Comparison of ENCODE assay signal across 8 mouse cellular contexts in the genomic region with DNA sequence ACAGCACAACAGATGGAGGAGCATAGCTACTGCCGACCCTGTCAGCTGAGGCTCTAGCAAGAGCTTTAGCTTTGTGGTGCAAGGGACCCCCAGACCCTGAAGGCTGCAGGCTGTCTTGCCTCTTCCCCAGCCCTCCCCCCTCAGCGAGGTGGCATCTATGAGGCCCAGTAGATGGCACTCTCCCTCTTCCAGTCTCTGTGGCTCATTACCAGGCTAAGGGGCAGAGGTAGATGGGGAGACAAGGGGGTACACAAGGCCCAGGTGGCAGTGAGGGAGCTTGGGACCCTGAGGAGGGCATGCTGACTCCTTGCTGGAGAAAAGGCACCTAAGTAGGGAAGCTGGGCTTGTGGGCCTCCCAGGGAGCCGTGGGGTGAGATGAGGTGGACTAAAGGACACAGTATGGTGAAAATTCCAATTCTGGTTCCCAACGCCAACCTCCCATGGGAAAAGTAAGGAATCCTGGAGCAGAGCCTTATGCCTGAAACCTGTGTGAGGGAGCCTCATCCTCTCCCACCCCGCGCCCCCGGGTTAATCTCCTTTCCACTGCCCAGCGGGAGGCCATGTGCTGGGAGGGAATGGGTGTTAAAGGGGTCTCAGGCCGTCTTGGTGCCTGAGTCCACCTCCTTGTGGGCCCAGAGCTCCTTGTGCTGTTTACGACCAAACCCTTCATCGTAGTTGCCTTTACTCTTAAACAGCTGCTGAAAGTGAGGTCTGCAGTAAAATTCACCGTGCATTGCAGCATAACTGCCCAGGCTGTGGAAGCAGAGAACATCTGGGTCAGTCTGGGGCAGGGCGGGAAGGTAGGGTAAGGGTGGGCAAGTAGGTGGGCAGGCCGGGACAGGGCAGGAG. TPM values are rescaled to one million over a fixed set of nuclear protein-coding genes. Genes with fewer than 3 reads are reported as not detected.
A peak's percentile ranks its signal among the peaks of the same experiment; 100 is the strongest.
DNase-seq lines count a peak whose midpoint lies in the region; ATAC-seq lines count a peak whose summit lies in the region.

No protein-coding gene starts in this region.

- H3K27me3 ChIP-seq in kidney, embryonic 14.5 days (ENCODE audit: control insufficient read depth, insufficient read depth, low read length), result no peaks in the 10 kb centered on the region
- no peaks in the 10 kb centered on the region for H3K27me3 ChIP-seq in heart, embryonic 12.5 days (replicated peaks)
- no peaks in the 10 kb centered on the region for H3K27me3 ChIP-seq in limb, embryonic 12.5 days
- no peaks in the 10 kb centered on the region for H3K27me3 ChIP-seq in midbrain, embryonic 12.5 days

- H3K4me1 ChIP-seq in kidney, embryonic 14.5 days (ENCODE audit: control insufficient read depth, insufficient read depth, low read length), result peaks cover 24% of the 10 kb centered on the region
- peaks cover 31% of the 10 kb centered on the region for H3K4me1 ChIP-seq in heart, embryonic 12.5 days (replicated peaks)
- H3K4me1 ChIP-seq in limb, embryonic 12.5 days (replicated peaks), result peaks cover 47% of the 10 kb centered on the region
- H3K4me1 ChIP-seq in midbrain, embryonic 12.5 days, result peaks cover 32% of the 10 kb centered on the region

- peak overlapping the region; percentile 95 for H3K9ac ChIP-seq in kidney, embryonic 14.5 days (ENCODE audit: low read depth, low read length)
- peak overlapping the region; percentile 90 for H3K9ac ChIP-seq in heart, embryonic 12.5 days
- peak overlapping the region; percentile 98 for H3K9ac ChIP-seq in limb, embryonic 12.5 days (replicated peaks)
- peak overlapping the region; percentile 92 for H3K9ac ChIP-seq in midbrain, embryonic 12.5 days (replicated peaks)

- WGBS in kidney, embryonic 14.5 days, result 48% methylated on average over 14 of the region's 14 CpGs
- 59% methylated on average over 14 of the region's 14 CpGs for WGBS in heart, embryonic 12.5 days
- 50% methylated on average over 14 of the region's 14 CpGs for WGBS in limb, embryonic 12.5 days
- 54% methylated on average over 14 of the region's 14 CpGs for WGBS in midbrain, embryonic 12.5 days

- peak overlapping the region; percentile 90; the same call in 1 of the 2 replicates for H3K27ac ChIP-seq in kidney, embryonic 14.5 days (ENCODE audit: low read depth, low read length)
- peak overlapping the region; percentile 86 for H3K27ac ChIP-seq in heart, embryonic 12.5 days (ENCODE audit: poor library complexity, severe bottlenecking)
- H3K27ac ChIP-seq in limb, embryonic 12.5 days, result peak overlapping the region; percentile 100
- H3K27ac ChIP-seq in midbrain, embryonic 12.5 days (replicated peaks), result peak overlapping the region; percentile 96

- no peak for ATAC-seq in kidney, embryonic 14.5 days (ENCODE audit: low FRiP score, low TSS enrichment)
- ATAC-seq in heart, embryonic 12.5 days (ENCODE audit: insufficient number of reproducible peaks, low FRiP score), result no peak
- ATAC-seq in limb, embryonic 12.5 days (ENCODE audit: insufficient number of reproducible peaks, insufficient read depth, low FRiP score, low TSS enrichment, low read depth), result no peak
- no peak for ATAC-seq in midbrain, embryonic 12.5 days (ENCODE audit: low FRiP score, low read depth)
- no peak; the same call in 1 of the 2 replicates for ATAC-seq in granulocyte monocyte progenitor cell, adult 5-6 weeks (replicated peaks; ENCODE audit: poor library complexity, severe bottlenecking)

- peak overlapping the region; percentile 86 for H3K4me3 ChIP-seq in kidney, embryonic 14.5 days (ENCODE audit: low read length)
- peak overlapping the region; percentile 88 for H3K4me3 ChIP-seq in heart, embryonic 12.5 days
- peak overlapping the region; percentile 85 for H3K4me3 ChIP-seq in limb, embryonic 12.5 days (replicated peaks)
- H3K4me3 ChIP-seq in midbrain, embryonic 12.5 days, result peak overlapping the region; percentile 87

- no peak for DNase-seq in kidney, adult 8-10 months
- peak; percentile 76 for DNase-seq in T-cell, adult 2 months (ENCODE audit: low spot score)
- DNase-seq in thymus, postnatal 25 days, result peak; percentile 79

- no peaks in the 10 kb centered on the region for H3K9me3 ChIP-seq in kidney, embryonic 14.5 days (ENCODE audit: control insufficient read depth, low read length)
- no peaks in the 10 kb centered on the region for H3K9me3 ChIP-seq in heart, embryonic 12.5 days (replicated peaks)
- no peaks in the 10 kb centered on the region for H3K9me3 ChIP-seq in limb, embryonic 12.5 days
- no peaks in the 10 kb centered on the region for H3K9me3 ChIP-seq in midbrain, embryonic 12.5 days

- H3K4me2 ChIP-seq in kidney, embryonic 14.5 days (replicated peaks; ENCODE audit: low read depth, low read length), result peak overlapping the region; percentile 58
- H3K4me2 ChIP-seq in heart, embryonic 12.5 days, result peak overlapping the region; percentile 93
- peak overlapping the region; percentile 95 for H3K4me2 ChIP-seq in limb, embryonic 12.5 days
- peak overlapping the region; percentile 95 for H3K4me2 ChIP-seq in midbrain, embryonic 12.5 days (replicated peaks)

- peaks cover 50% of the 10 kb centered on the region for H3K36me3 ChIP-seq in kidney, embryonic 14.5 days (ENCODE audit: control insufficient read depth, insufficient read depth, low read length)
- peaks cover 55% of the 10 kb centered on the region for H3K36me3 ChIP-seq in heart, embryonic 12.5 days
- H3K36me3 ChIP-seq in limb, embryonic 12.5 days, result peaks cover 67% of the 10 kb centered on the region
- H3K36me3 ChIP-seq in midbrain, embryonic 12.5 days, result peaks cover 40% of the 10 kb centered on the region

RNA-seq across cellular contexts. Expression of a gene that starts 2.3 kb away (rescaled TPM):
- not detected in 2 replicates for polyA plus RNA-seq in kidney, embryonic 14.5 days (2014; fragmentation: Nextera tagmentation; extraction: Ambion mirVana)
- not detected in 2 replicates for polyA plus RNA-seq in heart, embryonic 12.5 days (2016; fragmentation: Nextera tagmentation; extraction: Ambion mirVana)
- not detected in 2 replicates for polyA plus RNA-seq in limb, embryonic 12.5 days (2016; fragmentation: Nextera tagmentation; extraction: Ambion mirVana)
- polyA plus RNA-seq in midbrain, embryonic 12.5 days (2016; fragmentation: Nextera tagmentation; extraction: Ambion mirVana), result 0.78 TPM in 1 of 2 replicates, not detected in the other
- total RNA-seq in granulocyte monocyte progenitor cell, adult 5-6 weeks (2014; fragmentation: Nextera tagmentation), result not detected in 2 replicates
- total RNA-seq in granulocyte monocyte progenitor cell, adult 5-6 weeks (2017), result not detected in 2 replicates

RNA-seq across cellular contexts. Expression of a gene that starts 2.4 kb away (rescaled TPM):
- 216 and 266 TPM in 2 replicates for polyA plus RNA-seq in kidney, embryonic 14.5 days (2014; fragmentation: Nextera tagmentation; extraction: Ambion mirVana)
- polyA plus RNA-seq in heart, embryonic 12.5 days (2016; fragmentation: Nextera tagmentation; extraction: Ambion mirVana), result 125 and 135 TPM in 2 replicates
- 508 and 509 TPM in 2 replicates for polyA plus RNA-seq in limb, embryonic 12.5 days (2016; fragmentation: Nextera tagmentation; extraction: Ambion mirVana)
- polyA plus RNA-seq in midbrain, embryonic 12.5 days (2016; fragmentation: Nextera tagmentation; extraction: Ambion mirVana), result 278 and 309 TPM in 2 replicates
- total RNA-seq in granulocyte monocyte progenitor cell, adult 5-6 weeks (2014; fragmentation: Nextera tagmentation), result 196 and 197 TPM in 2 replicates
- 38.1 and 43.1 TPM in 2 replicates for total RNA-seq in granulocyte monocyte progenitor cell, adult 5-6 weeks (2017)

RNA-seq across cellular contexts. Expression of a gene that starts 43.7 kb away (rescaled TPM):
- polyA plus RNA-seq in kidney, embryonic 14.5 days (2014; fragmentation: Nextera tagmentation; extraction: Ambion mirVana), result 29.1 and 33.5 TPM in 2 replicates
- polyA plus RNA-seq in heart, embryonic 12.5 days (2016; fragmentation: Nextera tagmentation; extraction: Ambion mirVana), result 22.4 and 22.6 TPM in 2 replicates
- 31.1 and 33.2 TPM in 2 replicates for polyA plus RNA-seq in limb, embryonic 12.5 days (2016; fragmentation: Nextera tagmentation; extraction: Ambion mirVana)
- polyA plus RNA-seq in midbrain, embryonic 12.5 days (2016; fragmentation: Nextera tagmentation; extraction: Ambion mirVana), result 33.6 and 40.9 TPM in 2 replicates
- total RNA-seq in granulocyte monocyte progenitor cell, adult 5-6 weeks (2014; fragmentation: Nextera tagmentation), result 40.5 and 42.3 TPM in 2 replicates
- total RNA-seq in granulocyte monocyte progenitor cell, adult 5-6 weeks (2017), result 22.2 TPM in 2 replicates

RNA-seq across cellular contexts. Expression of a gene that starts 57.8 kb away (rescaled TPM):
- polyA plus RNA-seq in kidney, embryonic 14.5 days (2014; fragmentation: Nextera tagmentation; extraction: Ambion mirVana), result 39.3 and 60.3 TPM in 2 replicates
- 90.3 and 93.1 TPM in 2 replicates for polyA plus RNA-seq in heart, embryonic 12.5 days (2016; fragmentation: Nextera tagmentation; extraction: Ambion mirVana)
- polyA plus RNA-seq in limb, embryonic 12.5 days (2016; fragmentation: Nextera tagmentation; extraction: Ambion mirVana), result 73.9 and 78.5 TPM in 2 replicates
- polyA plus RNA-seq in midbrain, embryonic 12.5 days (2016; fragmentation: Nextera tagmentation; extraction: Ambion mirVana), result 79.2 and 85.9 TPM in 2 replicates
- total RNA-seq in granulocyte monocyte progenitor cell, adult 5-6 weeks (2014; fragmentation: Nextera tagmentation), result 30.2 and 56.2 TPM in 2 replicates
- total RNA-seq in granulocyte monocyte progenitor cell, adult 5-6 weeks (2017), result 175 and 181 TPM in 2 replicates

RNA-seq across cellular contexts. Expression of a gene that starts 58.4 kb away (rescaled TPM):
- polyA plus RNA-seq in kidney, embryonic 14.5 days (2014; fragmentation: Nextera tagmentation; extraction: Ambion mirVana), result 43.1 and 71.8 TPM in 2 replicates
- polyA plus RNA-seq in heart, embryonic 12.5 days (2016; fragmentation: Nextera tagmentation; extraction: Ambion mirVana), result 59.1 and 60.7 TPM in 2 replicates
- polyA plus RNA-seq in limb, embryonic 12.5 days (2016; fragmentation: Nextera tagmentation; extraction: Ambion mirVana), result 107 and 111 TPM in 2 replicates
- polyA plus RNA-seq in midbrain, embryonic 12.5 days (2016; fragmentation: Nextera tagmentation; extraction: Ambion mirVana), result 113 and 120 TPM in 2 replicates
- total RNA-seq in granulocyte monocyte progenitor cell, adult 5-6 weeks (2014; fragmentation: Nextera tagmentation), result 51.1 and 55.5 TPM in 2 replicates
- total RNA-seq in granulocyte monocyte progenitor cell, adult 5-6 weeks (2017), result 86.8 and 87.9 TPM in 2 replicates

Comparison
In these comparisons a context has a peak if more than half of its experiments do, and no peak if none do; other contexts are left out.
1. DNase-seq: peak in T-cell, adult 2 months (single experiment) and thymus, postnatal 25 days (single experiment); none in kidney, adult 8-10 months (0 of 2).
2. Peak in every context shown above with its lines, with median percentiles within 50 percentile points of each other: H3K27ac ChIP-seq, H3K4me2 ChIP-seq, H3K4me3 ChIP-seq and H3K9ac ChIP-seq.